In the genomic region with DNA sequence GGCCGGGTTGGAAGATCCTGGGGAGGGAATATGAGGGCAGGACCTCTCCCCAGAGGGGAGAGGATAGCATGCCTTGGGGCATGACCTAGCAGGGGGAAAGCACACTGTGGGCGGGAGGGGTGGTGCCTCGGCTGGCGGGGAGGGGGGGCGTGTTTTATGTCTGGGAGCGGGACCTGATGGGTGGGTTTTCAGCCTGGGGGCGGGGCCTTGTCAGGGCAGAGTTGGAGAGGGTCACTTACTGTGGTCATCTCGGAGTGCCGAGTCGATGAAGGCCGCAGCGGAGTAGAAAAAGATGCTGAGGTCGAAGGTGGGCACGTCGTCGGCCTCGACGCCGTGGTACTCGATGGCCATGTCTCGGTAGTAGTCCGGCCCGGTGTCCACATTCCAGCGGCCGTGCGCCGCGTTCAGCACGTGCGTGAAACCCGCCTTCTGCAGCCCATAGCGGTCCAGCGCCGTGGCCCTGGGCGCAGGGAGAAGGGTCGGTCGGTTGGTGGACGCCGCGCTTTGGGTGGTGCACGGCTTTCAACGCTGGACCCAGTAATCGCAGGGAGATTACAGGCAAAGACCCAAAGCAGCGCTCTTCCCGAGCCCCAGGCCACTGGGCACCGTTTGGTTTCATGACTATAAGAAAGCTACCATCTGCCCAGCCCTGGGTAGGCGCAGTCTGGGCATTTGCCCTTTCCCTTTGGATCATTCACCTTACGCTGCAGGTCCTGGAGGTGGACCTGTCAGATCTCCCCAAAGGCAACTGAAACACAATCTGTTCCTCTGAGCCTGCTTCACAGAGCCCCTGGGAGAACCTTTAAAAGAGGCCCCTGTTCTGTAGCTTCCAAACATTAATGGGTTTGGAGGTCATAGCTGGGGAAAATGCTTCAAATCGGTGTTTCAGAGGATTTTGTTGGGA, we compare ENCODE assay signal across 9 mouse cellular contexts. TPM values are rescaled to one million over a fixed set of nuclear protein-coding genes. Genes with fewer than 3 reads are reported as not detected.
DNase-seq lines count a peak whose midpoint lies in the region; ATAC-seq lines count a peak whose summit lies in the region.
"Had no signal": no experiment of that assay in that cellular context is flagged by ENCODE, and none has a peak within 500 bp of the region (broad histone marks: within the 10 kb centered on the region; RNA-seq: fewer than 3 reads in every experiment).

No protein-coding gene starts in this region.

- ATAC-seq in heart, embryonic 12.5 days (ENCODE audit: insufficient number of reproducible peaks, low FRiP score), result peak; percentile 49
- no peak for ATAC-seq in neural tube, embryonic 13.5 days (ENCODE audit: low read depth)
- no peak for ATAC-seq in erythroid progenitor cell, adult 5-6 weeks (replicated peaks; ENCODE audit: low FRiP score, poor library complexity, severe bottlenecking)

- peak overlapping the region; percentile 82 for H3K4me2 ChIP-seq in heart, embryonic 12.5 days
- peak overlapping the region; percentile 61 for H3K4me2 ChIP-seq in neural tube, embryonic 13.5 days

- H3K4me1 ChIP-seq in heart, embryonic 12.5 days (replicated peaks), result peaks cover 29% of the 10 kb centered on the region
- H3K4me1 ChIP-seq in embryonic facial prominence, embryonic 10.5 days, result peaks cover 49% of the 10 kb centered on the region
- H3K4me1 ChIP-seq in limb, embryonic 10.5 days, result peaks cover 53% of the 10 kb centered on the region
- peaks cover 26% of the 10 kb centered on the region for H3K4me1 ChIP-seq in neural tube, embryonic 13.5 days (replicated peaks)

- DNase-seq in heart, postnatal 14 days, result no peak
- peak; percentile 82 for DNase-seq in embryonic facial prominence, embryonic 10.5 days (ENCODE audit: low spot score)
- peak; percentile 83 for DNase-seq in limb, embryonic 10.5 days (ENCODE audit: low spot score)
- DNase-seq in cerebellum, adult 18-20 months, result no peak
- no peak for DNase-seq in cerebellum, postnatal 4 days (ENCODE audit: low spot score in 2 of 2)

- peaks cover 22% of the 10 kb centered on the region for H3K27me3 ChIP-seq in heart, embryonic 12.5 days (replicated peaks)
- peaks cover 27% of the 10 kb centered on the region for H3K27me3 ChIP-seq in embryonic facial prominence, embryonic 10.5 days (replicated peaks; ENCODE audit: low read depth, poor library complexity, severe bottlenecking)
- H3K27me3 ChIP-seq in limb, embryonic 10.5 days (ENCODE audit: low read depth, poor library complexity, severe bottlenecking), result 0 out of 2 replicates have a peak, but pooled peaks cover 5% of the 10 kb centered on the region
- peaks cover 8% of the 10 kb centered on the region for H3K27me3 ChIP-seq in neural tube, embryonic 13.5 days

- intact Hi-C loops in heart, postnatal 14 days (cut with DNase I), result no loop called here

- H3K9ac ChIP-seq in heart, embryonic 12.5 days, result peak overlapping the region; percentile 54
- H3K9ac ChIP-seq in neural tube, embryonic 13.5 days, result peak overlapping the region; percentile 57

- WGBS in heart, embryonic 12.5 days, result 8% methylated on average over 47 of the region's 49 CpGs
- 8% methylated on average over 49 of the region's 49 CpGs for WGBS in embryonic facial prominence, embryonic 10.5 days
- 8% methylated on average over 49 of the region's 49 CpGs for WGBS in limb, embryonic 10.5 days
- WGBS in neural tube, embryonic 13.5 days, result 9% methylated on average over 49 of the region's 49 CpGs

- H3K27ac ChIP-seq in heart, embryonic 12.5 days (ENCODE audit: poor library complexity, severe bottlenecking), result no peak overlapping the region
- peak overlapping the region; percentile 77 for H3K27ac ChIP-seq in embryonic facial prominence, embryonic 10.5 days (replicated peaks)
- peak overlapping the region; percentile 79 for H3K27ac ChIP-seq in limb, embryonic 10.5 days
- H3K27ac ChIP-seq in neural tube, embryonic 13.5 days (replicated peaks), result no peak overlapping the region
- H3K27ac ChIP-seq: macrophage had no signal

- H3K4me3 ChIP-seq in heart, embryonic 12.5 days, result peak overlapping the region; percentile 44
- peak overlapping the region; percentile 55 for H3K4me3 ChIP-seq in embryonic facial prominence, embryonic 10.5 days
- peak overlapping the region; percentile 51 for H3K4me3 ChIP-seq in limb, embryonic 10.5 days
- H3K4me3 ChIP-seq in neural tube, embryonic 13.5 days, result peak overlapping the region; percentile 35

- H3K9me3 ChIP-seq in heart, embryonic 12.5 days (replicated peaks), result no peaks in the 10 kb centered on the region
- H3K9me3 ChIP-seq in embryonic facial prominence, embryonic 10.5 days, result no peaks in the 10 kb centered on the region
- H3K9me3 ChIP-seq in limb, embryonic 10.5 days (replicated peaks), result no peaks in the 10 kb centered on the region
- H3K9me3 ChIP-seq in neural tube, embryonic 13.5 days, result no peaks in the 10 kb centered on the region

- H3K36me3 ChIP-seq in heart, embryonic 12.5 days, result no peaks in the 10 kb centered on the region
- H3K36me3 ChIP-seq in embryonic facial prominence, embryonic 10.5 days (replicated peaks), result no peaks in the 10 kb centered on the region
- H3K36me3 ChIP-seq in limb, embryonic 10.5 days, result no peaks in the 10 kb centered on the region
- no peaks in the 10 kb centered on the region for H3K36me3 ChIP-seq in neural tube, embryonic 13.5 days

RNA-seq across cellular contexts. Expression of a gene that starts 27.7 kb away (rescaled TPM):
- polyA plus RNA-seq in heart, embryonic 12.5 days (2016; fragmentation: Nextera tagmentation; extraction: Ambion mirVana), result 0.17 and 0.23 TPM in 2 replicates
- total RNA-seq in heart, postnatal 14 days (2021), result under 1 TPM in 1 of 2 experiments, not detected in 1; 0.26 TPM
- not detected in 2 replicates for polyA plus RNA-seq in embryonic facial prominence, embryonic 10.5 days (2016; fragmentation: Nextera tagmentation; extraction: Ambion mirVana)
- polyA plus RNA-seq in limb, embryonic 10.5 days (2016; fragmentation: Nextera tagmentation; extraction: Ambion mirVana), result 0.45 TPM in 1 of 2 replicates, not detected in the other
- not detected in 2 replicates for polyA plus RNA-seq in neural tube, embryonic 13.5 days (2015; fragmentation: Nextera tagmentation; extraction: Ambion mirVana)
- not detected in 2 replicates for total RNA-seq in erythroid progenitor cell, adult 5-6 weeks (2015; ENCODE audit: low replicate concordance)
- not detected in 2 replicates for total RNA-seq in erythroid progenitor cell, adult 5-6 weeks (2017; ENCODE audit: low replicate concordance)
- polyA plus RNA-seq: macrophage had no signal

Comparison
In these comparisons a context has a peak if more than half of its experiments do, and no peak if none do; other contexts are left out.
1. H3K27ac ChIP-seq: peak in embryonic facial prominence, embryonic 10.5 days (single experiment) and limb, embryonic 10.5 days (single experiment); none in heart, embryonic 12.5 days (single experiment) and neural tube, embryonic 13.5 days (single experiment).
2. DNase-seq: peak in embryonic facial prominence, embryonic 10.5 days (single experiment) and limb, embryonic 10.5 days (single experiment); none in heart, postnatal 14 days (0 of 2), cerebellum, adult 18-20 months (0 of 2) and cerebellum, postnatal 4 days (0 of 2).
3. Peak in every context shown above with its lines, with median percentiles within 50 percentile points of each other: H3K4me3 ChIP-seq.